Mouse (Mus musculus) lung, embryonic 14.5 days (tissue): ENCODE results near the gene Sult4a1. TPM values are rescaled to one million over a fixed set of nuclear protein-coding genes. Genes with fewer than 3 reads are reported as not detected.

Source experiments
- ATAC-seq: fragments of 200-750 bp; cut with Nextera tagmentation; 2 replicates; pipeline ENCODE4 v1.8.0; 2017; ENCODE audit warnings: mild to moderate bottlenecking, moderate TSS enrichment, moderate library complexity; ENCODE audit not compliant: insufficient read depth
- DNase-seq: peaks from one replicate; pipeline ENCODE4 v3.0.0-alpha.2; 2015
- H3K27ac ChIP-seq: fragments of 300-500 bp; sonication (generic); 2 replicates; pipeline ENCODE4 v1.5.1; 2014; ENCODE audit warnings: low read depth, mild to moderate bottlenecking, moderate library complexity
- H3K27me3 ChIP-seq: fragments of 300-500 bp; sonication (generic); 2 replicates; pipeline ENCODE4 v1.6.1; 2014; ENCODE audit warnings: low read length, control low read depth; ENCODE audit not compliant: insufficient read depth
- H3K36me3 ChIP-seq: fragments of 300-500 bp; sonication (generic); 2 replicates; pipeline ENCODE4 v1.6.1; 2014; ENCODE audit warnings: control low read depth; ENCODE audit not compliant: insufficient read depth
- H3K4me1 ChIP-seq: fragments of 300-500 bp; sonication (generic); 2 replicates; pipeline ENCODE4 v1.6.1; 2014; ENCODE audit warnings: antibody characterized with exemption, control low read depth; ENCODE audit not compliant: insufficient read depth
- H3K4me2 ChIP-seq: fragments of 300-500 bp; sonication (generic); 2 replicates; pipeline ENCODE4 v1.6.1; 2014; ENCODE audit warnings: mild to moderate bottlenecking
- H3K4me3 ChIP-seq: fragments of 300-500 bp; sonication (generic); 2 replicates; pipeline ENCODE4 v1.5.1; 2014; ENCODE audit warnings: low read depth, low read length
- H3K9ac ChIP-seq: fragments of 300-500 bp; sonication (generic); 2 replicates; pipeline ENCODE4 v1.6.1; 2014
- H3K9me3 ChIP-seq: fragments of 300-500 bp; sonication (generic); 2 replicates; pipeline ENCODE4 v1.6.1; 2016; ENCODE audit warnings: low read depth, low read length, control low read depth
- CTCF ChIP-seq: IDR thresholded peaks from 2 replicates; pipeline ENCODE4 v1.5.1; 2016; ENCODE audit warnings: antibody characterized with exemption, low read depth
- WGBS: fragments of 180-500 bp; shearing (Covaris S2); extraction: QIAGEN DNeasy Blood & Tissue Kit; methylation state at CpG from one replicate; pipeline ENCODE4 v1.1.7; 2014; 5-methylcytosine and 5-hydroxymethylcytosine counted together
- polyA plus RNA-seq: library from polyadenylated mRNA; unstranded; fragments of >200 nt; fragmentation: Nextera tagmentation; extraction: Ambion mirVana; gene quantifications from 2 replicates; pipeline ENCODE4 v1.2.1, GENCODE M21; 2014

The Sult4a1 gene
- polyA plus RNA-seq: 0.62 and 0.75 TPM in 2 replicates

DNA sequence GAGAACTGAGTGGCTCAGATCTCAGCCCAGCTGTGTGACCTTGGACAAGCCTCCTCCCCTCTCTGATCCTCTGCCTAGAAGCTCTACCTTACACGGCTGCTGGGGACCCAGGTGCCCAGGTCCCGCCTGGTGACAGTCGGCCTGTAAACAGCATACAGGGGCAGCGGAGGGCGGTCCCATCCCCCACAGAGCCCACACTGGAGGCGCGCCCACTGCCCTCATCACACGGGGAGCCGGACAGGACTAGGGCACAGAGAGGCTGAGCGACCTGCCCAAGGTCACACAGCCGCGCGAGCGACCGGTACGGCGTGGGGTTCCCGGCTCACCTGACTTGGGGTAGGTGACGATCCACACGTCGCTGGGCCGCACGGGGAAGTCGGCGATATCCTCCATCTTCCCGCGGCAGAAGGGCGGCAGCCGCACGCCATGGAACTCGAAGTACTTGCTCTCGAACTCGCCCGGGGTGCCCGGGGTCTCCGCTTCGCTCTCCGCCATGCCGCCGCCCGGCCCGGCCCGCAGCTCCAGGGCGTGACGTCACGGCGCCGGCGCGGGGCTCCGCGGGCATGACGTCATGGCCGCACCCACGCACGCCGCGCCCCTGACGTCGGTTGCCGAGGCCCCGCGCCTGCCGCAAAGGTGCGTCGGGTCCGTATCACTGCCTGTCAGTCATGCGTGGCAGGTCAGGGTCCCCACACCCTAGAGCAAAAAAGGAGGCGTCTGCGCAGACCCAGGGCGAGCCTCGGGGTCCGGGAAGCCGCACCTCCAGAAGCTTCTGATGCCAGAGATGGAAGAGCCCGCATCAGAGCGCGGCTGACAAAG, at the start of gene Sult4a1:
TSS of gene Sult4a1 (minus strand) at position 650 of the 819 bp plus-strand sequence.
- Histone ChIP-seq H3K9ac (peak within 1 kb of the TSS; percentile 26), H3K36me3 (no peaks in the 10 kb centered on the region), H3K4me2 (peak within 1 kb of the TSS; percentile 85), H3K9me3 (no peaks in the 10 kb centered on the region), H3K4me3 (peak within 1 kb of the TSS; percentile 50), H3K27me3 (peaks cover 24% of the 10 kb centered on the region), H3K27ac (no peak within 1 kb of the TSS), H3K4me1 (no peaks in the 10 kb centered on the region)
- DNase-seq (peak; percentile 19), ATAC-seq (no peak)
- TF ChIP-seq CTCF: no peak
- under 1% methylated on average over 77 of the region's 77 CpGs for WGBS

DNA sequence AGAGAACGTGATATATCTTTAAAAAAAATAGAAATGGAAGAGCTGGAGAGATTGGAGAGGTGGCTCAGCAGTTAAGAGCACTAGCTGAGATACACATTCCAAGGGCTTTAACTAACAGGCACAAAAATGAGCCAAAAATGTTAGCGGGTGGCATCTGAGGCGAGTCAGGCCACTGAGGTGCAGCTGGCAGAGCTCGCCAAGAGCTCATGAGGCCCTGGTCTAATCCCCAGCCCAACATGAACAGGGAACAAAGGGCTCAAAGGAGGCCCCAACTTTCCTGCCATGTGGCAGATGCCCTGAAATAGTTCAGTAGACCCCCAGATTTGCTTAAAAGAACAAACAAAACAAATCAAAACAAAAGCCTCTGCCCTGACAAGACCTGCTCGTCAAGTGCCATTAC, 35.4 kb upstream of the Sult4a1 start:
- no peak overlapping the region for H3K9ac ChIP-seq
- 44% methylated on average over 5 of the region's 5 CpGs for WGBS
- TF ChIP-seq CTCF: no peak

DNA sequence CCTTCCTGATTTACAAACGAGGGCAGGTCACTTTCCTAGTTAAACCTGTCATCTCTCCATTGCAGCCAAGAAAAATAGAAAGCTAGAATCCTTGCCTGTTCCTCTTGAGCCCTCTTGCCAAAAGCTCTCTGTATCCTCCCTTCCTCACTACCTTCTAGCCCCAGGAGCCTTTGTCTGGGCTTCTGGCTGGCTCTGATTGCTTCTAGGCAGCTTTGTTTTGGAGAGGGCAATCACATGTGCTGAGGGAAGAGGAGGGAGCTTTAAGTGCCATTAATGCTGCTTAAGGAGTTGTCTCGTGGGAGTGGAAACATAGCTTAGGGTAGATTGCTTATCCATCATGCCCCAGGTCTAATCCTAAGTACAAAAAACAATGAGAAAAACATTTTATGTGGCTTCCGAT, 34.6 kb upstream of the Sult4a1 start:
- Histone ChIP-seq H3K9me3 (no peaks in the 10 kb centered on the region), H3K4me3 (no peak overlapping the region), H3K36me3 (no peaks in the 10 kb centered on the region), H3K27me3 (no peaks in the 10 kb centered on the region), H3K27ac (no peak overlapping the region), H3K4me2 (no peak overlapping the region), H3K4me1 (no peaks in the 10 kb centered on the region), H3K9ac (no peak overlapping the region)
- 48% methylated on average over 3 of the region's 3 CpGs for WGBS
- ATAC-seq: no peak
- DNase-seq: no peak
- no peak for TF ChIP-seq CTCF

More for the DNA sequence above, 35.4 kb upstream of the Sult4a1 start:
- no peaks in the 10 kb centered on the region for H3K36me3 ChIP-seq
- no peaks in the 10 kb centered on the region for H3K9me3 ChIP-seq
- H3K27ac ChIP-seq: no peak overlapping the region
- H3K4me1 ChIP-seq: no peaks in the 10 kb centered on the region
- H3K27me3 ChIP-seq: no peaks in the 10 kb centered on the region
- no peak overlapping the region for H3K4me3 ChIP-seq
- DNase-seq: peak; percentile 11
- ATAC-seq: no peak
- no peak overlapping the region for H3K4me2 ChIP-seq

DNA sequence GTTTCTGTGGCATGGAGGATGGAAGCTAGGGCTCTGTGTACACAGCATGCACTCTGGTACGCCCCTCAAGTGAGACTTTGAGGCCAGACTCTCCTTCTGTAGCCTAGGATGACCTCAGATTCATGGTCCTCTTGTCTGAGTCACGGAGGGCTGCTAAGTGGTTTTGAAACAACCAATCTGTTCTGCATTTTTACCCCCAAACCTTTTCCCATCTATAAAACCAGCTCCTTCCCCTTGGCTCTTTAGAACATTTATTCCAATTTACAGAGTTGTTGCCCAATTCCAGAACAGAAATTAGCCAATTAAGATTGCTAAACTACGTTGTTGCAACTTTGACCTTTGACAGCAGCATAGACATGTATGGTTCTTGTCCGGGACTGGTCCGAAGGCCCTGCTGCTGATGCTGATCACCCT, 34.0 kb upstream of the Sult4a1 start:
- Histone ChIP-seq H3K36me3 (no peaks in the 10 kb centered on the region), H3K27me3 (no peaks in the 10 kb centered on the region), H3K27ac (no peak overlapping the region), H3K4me2 (no peak overlapping the region), H3K4me1 (no peaks in the 10 kb centered on the region), H3K4me3 (no peak overlapping the region), H3K9ac (no peak overlapping the region), H3K9me3 (no peaks in the 10 kb centered on the region)
- no peak for DNase-seq
- no peak for ATAC-seq
- TF ChIP-seq CTCF: no peak
- WGBS: 62% methylated on average over 5 of the region's 5 CpGs

DNA sequence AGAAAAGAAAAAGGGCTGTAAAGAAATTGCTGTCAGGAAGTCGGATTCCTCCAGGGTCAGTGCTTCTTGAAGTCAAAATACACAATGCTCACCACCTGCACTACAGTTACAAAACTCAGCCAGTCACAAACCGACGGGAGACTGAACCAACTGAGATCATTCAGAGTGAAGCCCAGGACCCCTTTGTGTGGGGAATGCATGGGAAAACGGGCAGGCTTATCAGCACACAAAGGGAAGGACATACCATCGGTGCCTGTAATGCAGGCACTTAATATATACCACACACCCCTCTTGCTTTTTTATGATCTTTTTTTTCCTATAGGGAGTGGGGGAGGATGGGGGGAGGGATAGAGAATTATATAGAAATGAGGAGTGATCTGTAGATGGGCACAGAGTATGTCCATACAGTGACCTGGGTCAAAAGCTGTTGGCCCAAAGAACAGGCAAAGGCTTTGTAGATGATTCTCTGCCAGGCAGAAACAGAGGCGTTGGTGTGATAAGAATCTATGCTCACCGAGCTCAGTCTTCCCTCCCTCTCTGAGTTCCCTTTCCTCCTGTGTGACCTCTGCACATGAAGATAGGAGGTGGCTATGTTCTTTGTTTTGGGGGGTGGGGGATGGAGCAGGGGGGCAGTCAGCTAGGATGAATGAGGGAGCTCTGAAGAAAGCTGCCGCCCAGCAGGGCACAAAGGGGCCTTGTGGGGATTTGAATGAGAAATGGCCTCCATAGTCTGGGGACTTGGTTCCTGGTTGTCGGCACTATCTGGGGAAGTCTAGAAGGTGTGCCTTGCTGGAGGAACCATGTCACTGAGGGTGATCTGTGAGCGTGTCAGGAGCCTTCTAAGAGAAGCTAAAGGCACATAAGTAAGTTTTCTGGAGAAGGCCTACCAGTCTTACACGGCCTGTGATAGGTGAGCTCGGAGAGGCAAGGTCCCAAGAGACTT, 31.2 kb upstream of the Sult4a1 start:
- H3K4me1 ChIP-seq: no peaks in the 10 kb centered on the region
- DNase-seq (no peak), ATAC-seq (no peak)
- H3K36me3 ChIP-seq: no peaks in the 10 kb centered on the region
- H3K4me3 ChIP-seq: no peak overlapping the region
- no peaks in the 10 kb centered on the region for H3K9me3 ChIP-seq
- TF ChIP-seq CTCF: no peak
- H3K27me3 ChIP-seq: no peaks in the 10 kb centered on the region
- no peak overlapping the region for H3K4me2 ChIP-seq
- H3K27ac ChIP-seq: no peak overlapping the region
- 35% methylated on average over 12 of the region's 12 CpGs for WGBS
- H3K9ac ChIP-seq: no peak overlapping the region

DNA sequence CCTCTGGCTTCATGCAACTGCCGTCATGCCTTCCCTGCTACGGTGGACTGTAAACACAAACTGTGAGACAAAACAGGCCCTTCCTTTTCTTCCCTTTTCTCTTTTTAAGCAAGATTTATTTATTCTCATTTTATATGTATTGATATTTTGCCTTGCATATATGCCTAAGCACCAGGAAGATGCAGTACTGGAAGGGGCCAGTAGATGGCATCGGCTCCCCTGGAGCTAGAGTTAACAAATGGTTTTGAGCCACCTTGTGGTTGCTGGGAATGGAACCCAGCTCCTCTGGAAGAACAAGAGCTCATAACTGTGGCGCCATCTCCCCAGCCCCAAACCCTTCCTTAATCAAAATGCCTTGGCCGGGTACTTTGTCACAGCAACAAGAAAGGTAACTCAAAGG, 29.9 kb upstream of the Sult4a1 start:
- H3K27me3 ChIP-seq: no peaks in the 10 kb centered on the region
- WGBS: 70% methylated on average over 5 of the region's 5 CpGs
- no peaks in the 10 kb centered on the region for H3K4me1 ChIP-seq
- no peaks in the 10 kb centered on the region for H3K36me3 ChIP-seq
- DNase-seq (peak; percentile 70), ATAC-seq (no peak)
- no peak overlapping the region for H3K4me2 ChIP-seq
- H3K27ac ChIP-seq: no peak overlapping the region
- H3K9me3 ChIP-seq: no peaks in the 10 kb centered on the region
- H3K9ac ChIP-seq: no peak overlapping the region
- H3K4me3 ChIP-seq: no peak overlapping the region
- peak; percentile 67 for TF ChIP-seq CTCF

DNA sequence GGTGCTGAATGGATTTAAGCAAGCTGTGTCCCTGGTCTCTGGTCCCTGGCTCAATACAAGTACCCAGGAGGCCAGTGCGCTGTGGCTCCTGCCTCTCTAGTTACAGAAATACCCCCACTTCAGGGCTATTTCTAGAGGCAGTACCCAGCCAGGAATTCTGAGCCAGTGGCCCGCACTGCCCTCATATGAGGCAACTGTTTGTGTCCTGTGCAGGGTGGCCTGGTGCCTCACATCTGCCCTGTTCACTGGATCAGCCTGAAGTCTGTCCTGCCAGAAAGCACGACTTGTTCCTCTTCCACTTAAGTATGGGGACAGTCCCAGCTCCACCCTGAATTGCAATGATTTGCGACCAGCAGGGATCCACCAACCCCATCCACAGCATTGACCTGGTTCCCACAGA, 27.9 kb upstream of the Sult4a1 start:
- H3K9me3 ChIP-seq: no peaks in the 10 kb centered on the region
- H3K4me2 ChIP-seq: no peak overlapping the region
- no peaks in the 10 kb centered on the region for H3K4me1 ChIP-seq
- TF ChIP-seq CTCF: no peak
- no peak overlapping the region for H3K4me3 ChIP-seq
- H3K9ac ChIP-seq: no peak overlapping the region
- H3K36me3 ChIP-seq: no peaks in the 10 kb centered on the region
- WGBS: 70% methylated on average over 4 of the region's 4 CpGs
- ATAC-seq (no peak), DNase-seq (no peak)
- no peaks in the 10 kb centered on the region for H3K27me3 ChIP-seq
- no peak overlapping the region for H3K27ac ChIP-seq
